Mouse (Mus musculus) forebrain, postnatal 0 days (tissue): ENCODE results near the gene Ptprk. TPM values are rescaled to one million over a fixed set of nuclear protein-coding genes. Genes with fewer than 3 reads are reported as not detected.

Experiments used
- ATAC-seq: fragments of 200-750 bp; cut with Nextera tagmentation; 2 replicates; pipeline ENCODE4 v1.8.0; 2017; ENCODE audit warnings: mild to moderate bottlenecking, moderate library complexity
- DNase-seq: peaks from one replicate; pipeline ENCODE4 v3.0.0-alpha.2; 2015
- H3K27ac ChIP-seq: fragments of 300-500 bp; sonication (generic); 2 replicates; pipeline ENCODE4 v1.5.1; 2014; ENCODE audit warnings: low read depth, mild to moderate bottlenecking, antibody characterized with exemption, low read length, moderate library complexity, mixed read lengths
- H3K27me3 ChIP-seq: fragments of 300-500 bp; sonication (generic); 2 replicates; pipeline ENCODE4 v1.6.1; 2014; ENCODE audit warnings: mild to moderate bottlenecking, low read length, mixed read lengths; ENCODE audit not compliant: insufficient read depth
- H3K36me3 ChIP-seq: fragments of 300-500 bp; sonication (generic); 2 replicates; pipeline ENCODE4 v1.6.1; 2014; ENCODE audit warnings: mild to moderate bottlenecking, moderate library complexity; ENCODE audit not compliant: insufficient read depth
- H3K4me1 ChIP-seq: fragments of 300-500 bp; sonication (generic); 2 replicates; pipeline ENCODE4 v1.6.1; 2014; ENCODE audit warnings: antibody characterized with exemption; ENCODE audit not compliant: insufficient read depth
- H3K4me2 ChIP-seq: fragments of 300-500 bp; sonication (generic); 2 replicates; pipeline ENCODE4 v1.6.1; 2014; ENCODE audit warnings: low read depth, mild to moderate bottlenecking, moderate library complexity
- H3K4me3 ChIP-seq: fragments of 300-500 bp; sonication (generic); 2 replicates; pipeline ENCODE4 v1.5.1; 2014; ENCODE audit warnings: low read depth, low read length, mixed read lengths
- H3K9ac ChIP-seq: fragments of 300-500 bp; sonication (generic); 2 replicates; pipeline ENCODE4 v1.6.1; 2014; ENCODE audit warnings: mild to moderate bottlenecking
- H3K9me3 ChIP-seq: fragments of 300-500 bp; sonication (generic); 2 replicates; pipeline ENCODE4 v1.6.1; 2016; ENCODE audit warnings: low read length
- CTCF ChIP-seq: sonication (generic); IDR thresholded peaks from 2 replicates; pipeline ENCODE4 v1.5.1; 2016; ENCODE audit warnings: antibody characterized with exemption, control low read depth, low read depth
- WGBS: fragments of 180-500 bp; shearing (Covaris S2); extraction: QIAGEN DNeasy Blood & Tissue Kit; methylation state at CpG from one replicate; pipeline ENCODE4 v1.1.7; 2014; 5-methylcytosine and 5-hydroxymethylcytosine counted together
- polyA plus RNA-seq: library from polyadenylated mRNA; unstranded; fragments of >200 nt; fragmentation: Nextera tagmentation; extraction: Ambion mirVana; gene quantifications from 2 replicates; pipeline ENCODE4 v1.2.1, GENCODE M21; 2015
- total RNA-seq: library from RNA; depleted of rRNA; stranded (reverse); fragments of >200 nt; gene quantifications from 2 replicates; pipeline ENCODE4 v1.2.3, GENCODE M21; 2014; rRNA removed

The Ptprk gene
- 66.8 and 96.9 TPM in 2 replicates for total RNA-seq
- 27.1 and 43.0 TPM in 2 replicates for polyA plus RNA-seq

GRCm38 (mm10) chr10:28074653-28075451 is at the start of gene Ptprk:
Ptprk (plus strand) TSS chr10:28074820.
- no peaks in the 10 kb centered on the region for H3K36me3 ChIP-seq
- peak within 1 kb of the TSS; percentile 85 for H3K9ac ChIP-seq
- peak within 1 kb of the TSS; percentile 87 for H3K27ac ChIP-seq
- under 1% methylated on average over 76 of the region's 77 CpGs for WGBS
- TF ChIP-seq CTCF: 0 out of 2 replicates have a peak, but pooled peaks have one; percentile 8
- H3K4me2 ChIP-seq: peak within 1 kb of the TSS; percentile 69
- ATAC-seq: peak; percentile 97
- DNase-seq: peak; percentile 92
- H3K4me3 ChIP-seq: peak within 1 kb of the TSS; percentile 73
- no peaks in the 10 kb centered on the region for H3K9me3 ChIP-seq
- H3K4me1 ChIP-seq: peaks cover 8% of the 10 kb centered on the region; the same call in 1 of the 2 replicates
- H3K27me3 ChIP-seq: no peaks in the 10 kb centered on the region

DNA sequence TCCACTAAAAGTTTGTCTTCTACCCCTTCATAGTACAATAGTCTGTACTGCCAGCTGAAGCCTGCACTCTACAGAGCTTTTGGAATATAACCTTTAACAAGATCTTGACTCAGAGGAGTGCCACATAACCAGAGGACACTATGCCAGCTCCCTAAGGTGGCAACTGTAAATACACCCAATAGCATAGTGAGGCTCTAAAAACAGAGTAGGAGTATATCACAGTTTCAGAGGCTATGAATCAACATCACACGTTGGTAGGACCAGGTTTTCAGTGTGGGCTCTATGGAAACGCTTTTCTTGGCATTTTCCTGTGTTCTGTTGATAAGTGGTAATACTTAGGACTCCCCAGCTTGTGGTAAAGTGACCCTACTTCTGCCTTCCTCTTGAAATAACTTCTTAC is 46.8 kb upstream of the Ptprk start:
- Histone ChIP-seq H3K4me2 (no peak overlapping the region), H3K36me3 (no peaks in the 10 kb centered on the region), H3K9ac (no peak overlapping the region), H3K27me3 (no peaks in the 10 kb centered on the region), H3K9me3 (no peaks in the 10 kb centered on the region), H3K4me3 (no peak overlapping the region), H3K27ac (no peak overlapping the region), H3K4me1 (no peaks in the 10 kb centered on the region)
- TF ChIP-seq CTCF: no peak
- DNase-seq: no peak
- ATAC-seq: no peak
- WGBS: 77% methylated on average over 2 of the region's 2 CpGs

- Histone ChIP-seq H3K4me3 (no peak overlapping the region), H3K27me3 (no peaks in the 10 kb centered on the region), H3K9ac (no peak overlapping the region), H3K4me2 (no peak overlapping the region), H3K36me3 (no peaks in the 10 kb centered on the region), H3K9me3 (no peaks in the 10 kb centered on the region), H3K27ac (no peak overlapping the region), H3K4me1 (no peaks in the 10 kb centered on the region)
- WGBS: 61% methylated on average over 1 of the region's 1 CpGs
- DNase-seq (no peak), ATAC-seq (no peak)
- TF ChIP-seq CTCF: no peak
Observed at GRCm38 (mm10) chr10:28036456-28036855, 38.2 kb upstream of the Ptprk start.

GRCm38 (mm10) chr10:28054764-28055163 is 19.9 kb upstream of the Ptprk start:
- ATAC-seq (peak; percentile 42; the same call in 1 of the 2 replicates), DNase-seq (no peak)
- H3K36me3 ChIP-seq: no peaks in the 10 kb centered on the region
- no peaks in the 10 kb centered on the region for H3K27me3 ChIP-seq
- H3K9ac ChIP-seq: no peak overlapping the region
- no peak overlapping the region for H3K4me3 ChIP-seq
- 50% methylated on average over 4 of the region's 4 CpGs for WGBS
- no peak overlapping the region for H3K4me2 ChIP-seq
- TF ChIP-seq CTCF: no peak
- no peak overlapping the region for H3K27ac ChIP-seq
- no peaks in the 10 kb centered on the region for H3K4me1 ChIP-seq
- H3K9me3 ChIP-seq: no peaks in the 10 kb centered on the region

GRCm38 (mm10) chr10:28059222-28059621 is 15.4 kb upstream of the Ptprk start:
- no peaks in the 10 kb centered on the region for H3K9me3 ChIP-seq
- WGBS: 46% methylated on average over 1 of the region's 1 CpGs
- no peak for TF ChIP-seq CTCF
- H3K4me3 ChIP-seq: no peak overlapping the region
- ATAC-seq: no peak
- no peak overlapping the region for H3K9ac ChIP-seq
- no peak overlapping the region for H3K4me2 ChIP-seq
- no peaks in the 10 kb centered on the region for H3K36me3 ChIP-seq
- H3K27ac ChIP-seq: no peak overlapping the region
- H3K27me3 ChIP-seq: no peaks in the 10 kb centered on the region
- H3K4me1 ChIP-seq: no peaks in the 10 kb centered on the region
- no peak for DNase-seq

DNA sequence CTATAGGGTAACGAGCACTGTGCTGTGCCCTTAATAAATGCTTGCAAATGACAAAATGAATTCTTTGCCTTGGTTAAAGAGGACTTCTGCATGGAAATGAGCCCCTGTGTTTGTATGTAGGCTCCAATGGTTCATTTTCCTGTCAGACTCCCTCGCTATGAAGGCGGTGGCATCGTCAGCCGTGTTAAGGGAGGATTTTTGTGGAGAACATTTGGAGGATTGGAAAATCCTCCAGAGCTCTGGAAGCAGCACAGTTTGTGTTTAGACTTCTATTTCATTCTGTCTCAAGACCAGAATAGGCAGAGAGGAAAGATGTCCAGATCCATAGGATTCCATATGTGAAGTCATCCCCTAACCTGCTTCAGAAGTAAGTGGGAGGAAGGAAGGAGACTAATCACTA is 6.6 kb upstream of the Ptprk start:
- Histone ChIP-seq H3K4me2 (no peak overlapping the region), H3K4me3 (no peak overlapping the region), H3K9me3 (no peaks in the 10 kb centered on the region), H3K9ac (no peak overlapping the region), H3K36me3 (no peaks in the 10 kb centered on the region), H3K4me1 (no peaks in the 10 kb centered on the region), H3K27ac (peak overlapping the region; percentile 36; the same call in 1 of the 2 replicates), H3K27me3 (no peaks in the 10 kb centered on the region)
- TF ChIP-seq CTCF: no peak
- DNase-seq (peak; percentile 39), ATAC-seq (0 out of 2 replicates have a peak, but pooled peaks have one; percentile 25)
- 56% methylated on average over 5 of the region's 5 CpGs for WGBS

GRCm38 (mm10) chr10:28073991-28074652 is 498 bp upstream of the Ptprk start:
- TF ChIP-seq CTCF: no peak; the same call in 1 of the 2 replicates
- Histone ChIP-seq H3K4me2 (peak overlapping the region; percentile 69), H3K27ac (peak overlapping the region; percentile 87), H3K27me3 (no peaks in the 10 kb centered on the region), H3K36me3 (no peaks in the 10 kb centered on the region), H3K9ac (peak overlapping the region; percentile 85), H3K4me1 (peaks cover 8% of the 10 kb centered on the region; the same call in 1 of the 2 replicates), H3K4me3 (peak overlapping the region; percentile 73), H3K9me3 (no peaks in the 10 kb centered on the region)
- DNase-seq (peak; percentile 79), ATAC-seq (peak; percentile 11)
- under 1% methylated on average over 25 of the region's 26 CpGs for WGBS
